Mouse (Mus musculus) testis, adult 2 months (tissue): ENCODE results near the gene Bspry.

ENCODE experiments used
- CTCF ChIP-seq: fragments of 200-500 bp; IDR thresholded peaks from 2 replicates; pipeline ENCODE4 v1.5.1; 2012; ENCODE audit warnings: low read depth, mild to moderate bottlenecking, inconsistent platforms, low read length, moderate library complexity; ENCODE audit not compliant: control insufficient read depth, insufficient read depth, insufficient replicate concordance
- POLR2A ChIP-seq: fragments of 200-500 bp; IDR thresholded peaks from 2 replicates; pipeline ENCODE4 v1.6.1; 2012; ENCODE audit warnings: low read depth, mild to moderate bottlenecking, inconsistent platforms, low read length, moderate library complexity; ENCODE audit not compliant: control insufficient read depth

DNA sequence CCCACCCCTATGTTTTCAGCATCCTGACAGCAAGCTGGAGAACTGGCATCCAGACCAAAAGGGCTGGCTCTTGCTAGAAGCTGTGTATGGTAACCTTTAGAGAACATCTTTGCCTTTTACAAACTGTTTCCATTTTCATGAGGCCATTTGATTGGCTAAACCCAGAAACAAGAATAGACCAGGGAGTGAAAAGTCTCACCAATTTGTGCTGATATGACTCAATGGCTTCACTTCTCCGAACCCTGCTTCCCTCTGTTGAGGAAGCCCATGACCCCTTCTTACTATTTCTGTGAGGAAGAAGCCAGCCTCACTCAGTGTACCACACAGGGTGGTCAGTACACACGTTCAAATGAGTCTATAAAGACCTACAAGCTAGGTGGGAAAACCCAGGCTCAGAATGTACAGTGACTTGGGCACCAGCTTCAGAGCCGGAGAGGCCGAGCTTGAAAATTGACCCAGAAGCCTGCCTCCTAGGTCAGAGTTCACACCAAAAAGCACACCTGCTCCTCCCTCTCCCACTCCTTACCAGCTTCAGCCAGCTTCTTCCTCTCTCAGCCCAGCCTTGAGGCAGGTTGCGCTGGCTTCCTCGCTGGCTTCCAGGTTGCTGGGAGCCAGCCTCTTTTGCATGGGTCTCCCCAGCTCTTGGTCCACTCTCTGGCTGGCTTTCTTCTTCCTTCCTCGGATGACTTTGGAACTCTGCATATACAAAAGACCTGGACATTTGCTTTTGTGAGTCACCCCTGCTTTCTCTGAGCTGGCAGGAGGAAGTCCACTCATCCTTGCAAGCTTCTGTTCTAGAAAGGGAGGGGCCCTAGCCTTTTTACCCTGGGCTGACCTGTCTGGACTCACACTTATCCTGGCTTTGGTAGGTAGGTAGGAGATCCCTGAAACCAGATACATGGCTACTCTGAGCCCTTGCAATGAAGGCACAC is 45.6 kb upstream of the Bspry start:
- TF ChIP-seq POLR2A, result no peak
- no peak for TF ChIP-seq CTCF
